Mouse (Mus musculus): ENCODE measurements around the gene Dynlt3. TPM values are rescaled to one million over a fixed set of nuclear protein-coding genes. Genes with fewer than 3 reads are reported as not detected.
"Not testable (repeated sequence)": the region's sequence is repeated elsewhere in the genome, so short reads cannot be mapped to it uniquely, and the experiment has no call there.

Gene Dynlt3
- 100 to 1,000 TPM; 101 to 107 TPM for total RNA-seq (2021)

DNA sequence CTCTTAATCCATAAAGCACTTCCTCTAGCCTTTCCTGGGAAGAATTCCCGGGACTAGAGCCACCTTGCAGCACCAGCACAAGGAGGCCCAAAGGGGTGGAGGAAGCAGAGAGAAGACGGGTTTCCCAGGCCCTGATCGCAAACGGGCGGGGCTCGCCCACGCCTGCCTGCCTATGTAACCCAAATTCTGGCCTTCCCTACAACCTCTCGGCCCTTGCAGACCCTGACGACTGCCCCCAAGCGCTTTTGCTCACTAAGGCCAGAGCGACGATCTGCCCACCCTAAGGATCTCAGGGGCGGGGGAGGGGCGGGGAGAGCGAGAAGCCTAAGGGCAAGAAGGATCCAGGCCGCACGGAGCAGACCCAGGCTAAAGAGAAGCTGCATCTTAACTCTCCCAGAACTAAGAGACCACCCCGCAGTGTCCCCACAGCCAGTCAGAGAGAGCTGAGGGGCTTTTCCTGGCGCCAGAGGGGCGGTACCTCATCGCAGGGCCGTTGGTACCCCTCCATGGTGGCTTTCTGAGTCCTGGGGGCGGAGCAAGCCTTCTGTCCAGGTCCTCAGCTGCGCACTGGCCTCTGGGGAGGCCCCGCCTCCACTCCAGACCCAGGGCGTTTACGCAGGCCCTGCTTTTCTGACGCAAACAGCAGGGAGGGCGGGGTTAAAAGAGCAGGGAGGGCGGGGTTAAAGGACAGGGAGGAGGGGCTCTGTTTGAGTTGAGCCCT, at the start of gene Dynlt3:
Gene Dynlt3 (minus strand): TSS at position 613 of the 721 bp plus-strand sequence.
- intact Hi-C loops (cut with DNase I) = no loop called here

DNA sequence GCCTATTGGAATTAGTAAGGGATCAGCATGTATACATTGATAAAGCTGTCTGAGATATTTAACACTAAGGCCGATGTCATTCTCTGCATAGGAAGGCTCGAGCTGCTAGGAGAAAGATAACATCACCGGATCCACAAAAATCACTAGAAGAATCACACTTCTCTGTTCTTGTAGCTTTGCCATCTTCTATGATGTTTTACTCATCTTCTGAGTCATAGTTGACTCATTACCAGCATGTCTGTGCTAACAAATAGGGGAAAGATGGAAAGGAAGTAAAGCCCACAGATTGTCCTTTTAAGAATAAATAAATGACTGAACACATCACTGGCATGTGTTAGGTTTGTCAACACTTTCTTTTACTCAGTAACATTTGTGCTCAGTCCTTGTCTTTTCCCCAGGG, 37.0 kb upstream of the Dynlt3 start:
- no peak for DNase-seq (ENCODE audit: low spot score in 2 of 2)
- intact Hi-C loops (cut with DNase I) = no loop called here

More for the DNA sequence above, at the start of gene Dynlt3:
- peak; percentile 64 to 74 for DNase-seq (ENCODE audit: low spot score in 2 of 2)

GRCm38 (mm10) chrX:9695997-9696396, 33.2 kb upstream of the Dynlt3 start:
- no peak for DNase-seq (ENCODE audit: low spot score in 2 of 2)
- intact Hi-C loops (cut with DNase I) = no loop called here

DNA sequence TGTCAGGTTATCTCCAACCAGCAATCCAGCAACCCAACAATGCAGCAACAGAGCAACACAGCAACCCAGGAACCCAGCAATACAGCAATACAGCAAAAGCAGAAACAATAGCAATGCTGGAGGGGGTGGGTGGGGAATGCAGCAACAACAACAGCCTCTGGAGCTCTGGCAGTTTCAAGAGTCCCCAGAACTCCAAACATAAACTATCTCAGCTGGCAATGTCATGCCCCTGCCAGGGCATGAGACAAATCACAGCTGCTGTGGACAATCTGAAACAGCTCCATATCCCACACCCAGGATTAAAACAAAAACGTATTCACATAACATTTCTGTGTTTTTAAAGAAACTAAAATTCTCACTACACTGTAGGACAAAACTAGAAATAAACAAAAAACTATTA, 9.2 kb upstream of the Dynlt3 start:
- intact Hi-C loops (cut with DNase I) = no loop called here
- DNase-seq (ENCODE audit: low spot score in 2 of 2) = no peak

DNA sequence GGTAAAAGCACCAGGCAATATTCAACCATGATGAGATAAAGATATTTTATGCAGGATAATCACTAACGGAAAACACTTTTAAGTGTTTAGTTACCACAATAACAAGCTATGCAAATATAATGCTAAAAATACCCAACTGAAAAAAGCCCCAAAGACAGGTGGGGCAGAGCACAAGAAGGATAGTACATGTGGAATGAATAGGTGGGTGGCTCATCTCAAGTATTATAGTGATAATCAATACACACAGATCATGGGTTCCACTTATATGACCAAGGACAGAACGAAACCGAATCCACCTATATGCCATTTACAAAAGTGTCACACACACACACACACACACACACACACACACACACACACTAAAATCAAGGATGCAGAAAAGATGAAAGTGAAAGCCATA, 8.6 kb upstream of the Dynlt3 start:
- intact Hi-C loops (cut with DNase I) = no loop called here
- DNase-seq (ENCODE audit: low spot score in 2 of 2) = no peak

DNA sequence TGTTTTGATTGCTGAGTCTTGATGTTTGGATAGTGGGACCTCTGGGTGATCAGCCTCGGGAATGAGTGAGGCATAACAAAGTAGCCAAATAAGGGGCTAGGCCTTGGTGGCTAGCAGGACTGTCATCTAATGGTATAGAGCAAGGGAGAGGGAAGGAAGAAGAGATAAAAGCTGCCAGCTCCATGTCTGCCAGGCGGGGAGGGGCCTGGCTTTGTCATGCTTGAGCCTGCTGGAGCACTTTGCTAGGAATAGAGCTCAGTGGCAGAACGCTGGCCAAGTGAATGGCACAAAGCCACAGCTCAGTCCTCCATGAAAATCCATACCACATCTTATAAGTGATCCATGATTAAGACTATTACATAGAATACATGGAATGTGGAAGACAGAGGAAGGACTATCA, 10.0 kb downstream of the Dynlt3 start:
- DNase-seq (ENCODE audit: low spot score in 2 of 2) = no peak
- intact Hi-C loops (cut with DNase I) = no loop called here

DNA sequence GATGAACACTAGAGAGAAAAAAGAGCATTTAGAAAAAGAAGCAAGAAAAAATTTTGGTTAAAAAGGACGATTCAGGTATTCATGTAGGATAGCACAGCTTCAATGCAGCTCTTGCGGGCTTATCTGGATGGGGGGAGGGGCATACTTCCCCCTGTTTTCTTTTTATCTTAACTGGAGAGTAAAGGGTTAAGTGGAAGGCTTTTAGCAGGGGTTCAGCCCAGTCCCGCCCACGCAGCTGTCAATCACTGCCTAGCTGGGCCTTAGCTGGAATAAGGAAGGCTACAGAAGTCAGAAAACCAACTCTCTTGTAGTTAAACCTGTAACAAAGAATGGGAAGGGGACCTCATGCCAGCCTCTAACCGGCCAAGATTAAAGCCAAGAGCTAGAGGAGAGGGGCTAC, 22.2 kb downstream of the Dynlt3 start:
- DNase-seq (ENCODE audit: low spot score in 2 of 2); intact Hi-C loops (cut with DNase I): not testable (repeated sequence)

- DNase-seq (ENCODE audit: low spot score in 2 of 2); intact Hi-C loops (cut with DNase I): not testable (repeated sequence)
These were observed 22.7 kb downstream of the Dynlt3 start for GRCm38 (mm10) chrX:9640126-9640525.

Other genes with a start within 250 kb of the Dynlt3 start
- gene Cybb, start 175.2 kb downstream of the Dynlt3 start, total RNA-seq (2021) = under 1 TPM; 0.30 to 0.45 TPM
- not detected for gene H2al1o, start 90.6 kb downstream of the Dynlt3 start, total RNA-seq (2021)
- gene Hypm, start 183.9 kb upstream of the Dynlt3 start, total RNA-seq (2021) = under 1 TPM in 1 of 2 experiments, not detected in 1; 0.77 TPM
- not detected for gene H2al3, start 186.7 kb upstream of the Dynlt3 start, total RNA-seq (2021)
- gene Sytl5, start 222.6 kb upstream of the Dynlt3 start, total RNA-seq (2021) = 1 to 10 TPM; 4.0 to 5.1 TPM